Mouse (Mus musculus) lung, embryonic 14.5 days (tissue): ENCODE measurements around the gene Srsf10. TPM values are rescaled to one million over a fixed set of nuclear protein-coding genes. Genes with fewer than 3 reads are reported as not detected.

Experiments
- ATAC-seq: fragments of 200-750 bp; cut with Nextera tagmentation; 2 replicates; pipeline ENCODE4 v1.8.0; 2017; ENCODE audit warnings: mild to moderate bottlenecking, moderate TSS enrichment, moderate library complexity; ENCODE audit not compliant: insufficient read depth
- DNase-seq: peaks from one replicate; pipeline ENCODE4 v3.0.0-alpha.2; 2015
- H3K27ac ChIP-seq: fragments of 300-500 bp; sonication (generic); 2 replicates; pipeline ENCODE4 v1.5.1; 2014; ENCODE audit warnings: low read depth, mild to moderate bottlenecking, moderate library complexity
- H3K27me3 ChIP-seq: fragments of 300-500 bp; sonication (generic); 2 replicates; pipeline ENCODE4 v1.6.1; 2014; ENCODE audit warnings: low read length, control low read depth; ENCODE audit not compliant: insufficient read depth
- H3K36me3 ChIP-seq: fragments of 300-500 bp; sonication (generic); 2 replicates; pipeline ENCODE4 v1.6.1; 2014; ENCODE audit warnings: control low read depth; ENCODE audit not compliant: insufficient read depth
- H3K4me1 ChIP-seq: fragments of 300-500 bp; sonication (generic); 2 replicates; pipeline ENCODE4 v1.6.1; 2014; ENCODE audit warnings: antibody characterized with exemption, control low read depth; ENCODE audit not compliant: insufficient read depth
- H3K4me2 ChIP-seq: fragments of 300-500 bp; sonication (generic); 2 replicates; pipeline ENCODE4 v1.6.1; 2014; ENCODE audit warnings: mild to moderate bottlenecking
- H3K4me3 ChIP-seq: fragments of 300-500 bp; sonication (generic); 2 replicates; pipeline ENCODE4 v1.5.1; 2014; ENCODE audit warnings: low read depth, low read length
- H3K9ac ChIP-seq: fragments of 300-500 bp; sonication (generic); 2 replicates; pipeline ENCODE4 v1.6.1; 2014
- H3K9me3 ChIP-seq: fragments of 300-500 bp; sonication (generic); 2 replicates; pipeline ENCODE4 v1.6.1; 2016; ENCODE audit warnings: low read depth, low read length, control low read depth
- CTCF ChIP-seq: IDR thresholded peaks from 2 replicates; pipeline ENCODE4 v1.5.1; 2016; ENCODE audit warnings: antibody characterized with exemption, low read depth
- WGBS: fragments of 180-500 bp; shearing (Covaris S2); extraction: QIAGEN DNeasy Blood & Tissue Kit; methylation state at CpG from one replicate; pipeline ENCODE4 v1.1.7; 2014; 5-methylcytosine and 5-hydroxymethylcytosine counted together
- polyA plus RNA-seq: library from polyadenylated mRNA; unstranded; fragments of >200 nt; fragmentation: Nextera tagmentation; extraction: Ambion mirVana; gene quantifications from 2 replicates; pipeline ENCODE4 v1.2.1, GENCODE M21; 2014

Srsf10 gene
- polyA plus RNA-seq, 1 experiment from 2014 or later: 322 TPM

DNA sequence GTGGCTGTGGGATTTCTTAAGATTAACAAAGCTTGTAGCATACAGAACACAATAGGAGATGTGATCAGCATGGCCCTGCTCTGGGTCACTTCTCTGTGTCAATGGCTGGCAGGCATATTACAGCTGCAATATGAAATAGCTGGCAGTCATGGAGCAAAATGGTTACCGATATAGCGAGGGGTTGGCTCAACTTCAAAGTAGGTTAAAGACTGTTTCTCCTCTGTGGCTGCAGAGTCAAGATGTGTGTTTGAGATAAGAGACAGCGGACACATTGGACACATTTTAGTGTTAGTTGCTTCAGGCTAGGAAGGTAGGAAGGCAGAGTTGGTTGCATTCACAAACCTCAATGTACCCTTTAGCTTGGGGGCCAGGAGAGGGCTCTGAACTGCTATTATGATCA, 51.1 kb downstream of the Srsf10 start:
- no peaks in the 10 kb centered on the region for H3K36me3 ChIP-seq
- H3K4me1 ChIP-seq: no peaks in the 10 kb centered on the region; the same call in 1 of the 2 replicates
- H3K9ac ChIP-seq: no peak overlapping the region
- no peak overlapping the region for H3K27ac ChIP-seq
- H3K4me3 ChIP-seq: no peak overlapping the region
- no peaks in the 10 kb centered on the region for H3K27me3 ChIP-seq
- H3K4me2 ChIP-seq: no peak overlapping the region
- ATAC-seq (no peak), DNase-seq (no peak)
- TF ChIP-seq CTCF: no peak
- WGBS: 61% methylated on average over 3 of the region's 3 CpGs
- H3K9me3 ChIP-seq: no peaks in the 10 kb centered on the region

DNA sequence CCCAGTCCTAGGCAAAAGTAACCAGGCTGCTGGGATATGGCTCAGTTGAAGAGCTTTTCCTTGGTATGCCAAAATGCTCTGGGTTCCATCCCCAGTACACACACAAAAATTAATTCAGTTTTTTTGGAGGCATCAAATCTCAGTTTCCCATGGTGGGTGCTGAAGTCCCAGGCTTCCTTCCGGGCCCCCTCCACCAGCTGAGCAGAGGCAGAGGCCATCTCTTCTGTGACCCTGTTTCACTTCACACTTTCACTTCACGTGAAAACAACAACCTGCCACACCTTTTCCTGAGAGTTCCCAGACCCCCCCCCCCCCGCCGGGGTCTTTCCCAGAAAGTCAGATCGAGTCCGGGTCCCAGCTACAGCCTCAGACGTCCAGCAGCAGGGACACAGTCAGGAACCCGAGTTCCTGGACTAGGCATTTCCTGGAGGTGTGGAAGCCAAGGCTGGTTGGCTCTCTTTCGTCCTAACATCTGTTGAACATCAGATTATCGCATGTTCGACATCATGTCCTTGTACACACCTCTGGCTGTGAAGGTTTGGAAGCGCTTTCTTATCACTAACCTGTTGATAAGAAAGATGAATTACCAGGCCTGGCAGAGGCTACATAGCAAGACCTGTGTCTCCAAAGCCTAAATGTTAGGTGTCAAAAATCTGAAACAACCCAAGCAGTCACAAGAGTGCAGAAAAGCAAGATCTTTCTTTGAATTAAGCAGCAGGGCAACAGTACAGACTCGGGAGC, 53.9 kb downstream of the Srsf10 start:
- Histone ChIP-seq H3K9ac (no peak overlapping the region), H3K4me1 (no peaks in the 10 kb centered on the region; the same call in 1 of the 2 replicates), H3K36me3 (no peaks in the 10 kb centered on the region), H3K4me2 (no peak overlapping the region), H3K27ac (no peak overlapping the region), H3K27me3 (no peaks in the 10 kb centered on the region), H3K9me3 (no peaks in the 10 kb centered on the region), H3K4me3 (no peak overlapping the region)
- ATAC-seq (no peak), DNase-seq (no peak)
- 21% methylated on average over 13 of the region's 13 CpGs for WGBS
- no peak for TF ChIP-seq CTCF

DNA sequence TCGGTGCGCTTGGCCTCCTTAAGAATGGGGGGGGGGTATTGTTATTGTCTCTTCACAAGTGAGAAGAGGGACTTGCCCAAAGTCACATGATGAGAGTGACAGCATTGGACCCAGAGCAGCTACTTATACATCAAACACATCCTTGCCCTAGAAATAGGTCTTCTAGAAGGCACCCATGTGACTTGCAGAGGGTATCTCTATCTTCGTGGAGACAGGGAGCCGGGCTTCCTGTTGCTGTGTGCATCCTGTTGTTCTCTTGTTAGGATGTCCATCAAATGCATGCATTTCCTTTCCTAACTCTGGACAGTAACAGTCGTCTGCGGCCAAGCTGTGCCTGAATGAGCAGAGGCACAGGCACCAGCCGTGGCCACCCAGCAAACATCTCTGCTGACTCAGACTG, 56.0 kb downstream of the Srsf10 start:
- Histone ChIP-seq H3K4me3 (no peak overlapping the region), H3K27me3 (no peaks in the 10 kb centered on the region), H3K9me3 (no peaks in the 10 kb centered on the region), H3K36me3 (no peaks in the 10 kb centered on the region), H3K9ac (no peak overlapping the region), H3K4me1 (no peaks in the 10 kb centered on the region; the same call in 1 of the 2 replicates), H3K4me2 (no peak overlapping the region), H3K27ac (no peak overlapping the region; the same call in 1 of the 2 replicates)
- ATAC-seq: no peak
- DNase-seq: peak; percentile 31
- WGBS: 58% methylated on average over 7 of the region's 7 CpGs
- no peak for TF ChIP-seq CTCF

DNA sequence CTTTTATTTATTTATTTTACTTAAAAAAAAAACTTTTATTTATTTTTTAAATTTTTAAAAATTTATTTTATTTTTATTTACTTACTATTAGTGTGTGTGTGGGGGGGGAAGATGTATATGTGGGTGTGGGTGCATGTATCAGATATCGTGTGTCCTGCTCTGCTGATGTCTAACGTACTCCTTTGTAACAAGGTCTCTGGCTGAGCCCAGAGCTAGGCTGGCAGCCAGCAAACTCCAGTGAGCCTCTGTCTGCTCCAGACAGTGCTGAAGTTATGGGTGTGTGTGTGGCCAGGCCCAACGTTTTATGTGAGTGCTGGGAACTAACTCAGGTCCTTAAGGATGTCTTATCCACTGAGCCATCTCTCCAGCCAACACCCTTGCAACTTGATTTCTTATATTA, 56.6 kb downstream of the Srsf10 start:
- Histone ChIP-seq H3K27me3 (no peaks in the 10 kb centered on the region), H3K9ac (no peak overlapping the region), H3K4me1 (no peaks in the 10 kb centered on the region; the same call in 1 of the 2 replicates), H3K4me2 (no peak overlapping the region), H3K4me3 (no peak overlapping the region), H3K36me3 (no peaks in the 10 kb centered on the region), H3K27ac (no peak overlapping the region), H3K9me3 (no peaks in the 10 kb centered on the region)
- ATAC-seq (no peak), DNase-seq (no peak)
- TF ChIP-seq CTCF: no peak
- 48% methylated on average over 3 of the region's 3 CpGs for WGBS

DNA sequence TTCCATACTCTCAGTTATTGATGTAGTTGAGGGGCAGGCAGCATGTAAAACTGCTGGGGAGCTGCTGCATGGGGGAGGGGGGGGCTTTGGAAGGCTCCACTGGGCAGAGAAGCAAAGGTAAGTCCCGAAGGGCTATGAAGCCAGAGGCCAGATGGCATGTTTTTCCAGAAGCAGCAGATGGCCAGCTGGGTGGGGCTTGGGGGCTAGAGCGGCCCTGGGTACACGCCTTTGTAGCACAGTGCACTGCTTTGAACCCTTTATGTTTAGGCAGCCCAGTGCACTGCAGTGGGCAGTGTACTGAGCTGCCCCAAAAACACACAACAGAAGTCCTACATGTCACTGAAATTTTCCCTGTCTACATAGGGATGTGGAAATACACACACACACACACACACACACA, 57.3 kb downstream of the Srsf10 start:
- DNase-seq: no peak
- TF ChIP-seq CTCF: no peak
- Histone ChIP-seq H3K4me2 (no peak overlapping the region), H3K27me3 (no peaks in the 10 kb centered on the region), H3K4me3 (no peak overlapping the region), H3K4me1 (no peaks in the 10 kb centered on the region; the same call in 1 of the 2 replicates), H3K9ac (no peak overlapping the region), H3K27ac (no peak overlapping the region), H3K9me3 (no peaks in the 10 kb centered on the region), H3K36me3 (no peaks in the 10 kb centered on the region)
- ATAC-seq: no peak
- 32% methylated on average over 3 of the region's 3 CpGs for WGBS

DNA sequence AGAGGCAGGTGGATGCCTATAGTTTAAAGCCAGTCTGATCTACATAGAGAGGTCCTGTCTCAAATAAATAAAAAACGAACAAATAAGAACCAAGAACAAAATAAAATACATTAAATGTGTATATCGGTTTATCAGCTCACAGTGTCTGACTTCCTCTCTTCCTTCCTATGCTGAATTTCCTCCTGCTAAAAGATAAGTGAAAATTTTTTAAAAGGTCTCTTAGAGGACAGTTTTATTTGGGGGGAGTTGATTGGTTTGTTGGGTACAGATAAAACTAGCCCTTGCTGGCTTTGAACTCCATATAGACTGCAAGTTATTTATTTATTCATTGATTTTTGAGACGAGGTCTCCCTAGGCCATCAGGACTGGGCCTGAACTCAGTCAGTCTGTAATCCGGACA, 57.9 kb downstream of the Srsf10 start:
- no peak overlapping the region for H3K4me2 ChIP-seq
- no peaks in the 10 kb centered on the region for H3K27me3 ChIP-seq
- 57% methylated on average over 4 of the region's 4 CpGs for WGBS
- no peak for DNase-seq
- no peak for ATAC-seq
- no peak for TF ChIP-seq CTCF
- H3K4me1 ChIP-seq: no peaks in the 10 kb centered on the region; the same call in 1 of the 2 replicates
- no peaks in the 10 kb centered on the region for H3K9me3 ChIP-seq
- no peaks in the 10 kb centered on the region for H3K36me3 ChIP-seq
- no peak overlapping the region for H3K27ac ChIP-seq
- no peak overlapping the region for H3K9ac ChIP-seq
- H3K4me3 ChIP-seq: no peak overlapping the region

DNA sequence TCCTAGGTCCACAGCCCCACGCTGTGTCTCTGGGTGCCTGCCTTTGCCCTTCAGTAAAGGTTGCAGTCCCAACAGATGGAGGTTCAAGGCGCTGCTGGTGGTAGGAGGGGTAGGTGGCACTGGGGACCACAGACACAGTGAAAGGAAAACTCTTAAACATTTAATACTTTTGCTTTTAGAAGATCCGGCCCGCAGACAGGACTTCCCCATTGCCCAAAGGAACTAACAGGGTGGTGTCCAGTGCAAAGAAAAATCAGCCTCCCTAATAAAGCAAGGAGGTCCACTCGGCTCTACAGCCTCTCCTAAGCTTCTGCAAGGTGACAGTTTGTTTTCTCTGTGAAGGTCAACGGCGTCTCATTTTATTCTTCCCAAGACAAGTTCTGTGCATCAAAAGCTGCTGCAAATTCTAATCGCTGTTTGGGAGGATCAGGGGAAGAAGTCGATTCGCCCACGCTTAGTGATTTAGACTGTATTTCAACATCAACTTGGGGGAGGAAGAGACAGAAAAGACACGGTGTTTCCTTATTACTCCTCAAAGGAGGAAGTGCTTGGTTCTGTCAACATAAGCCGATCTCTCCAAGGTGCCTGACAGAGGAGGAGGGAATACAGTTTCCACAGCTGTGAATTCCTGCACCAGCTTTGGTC, 63.2 kb downstream of the Srsf10 start:
- H3K4me2 ChIP-seq: no peak overlapping the region
- DNase-seq (peak; percentile 9), ATAC-seq (no peak)
- H3K9ac ChIP-seq: no peak overlapping the region
- H3K27me3 ChIP-seq: no peaks in the 10 kb centered on the region
- no peak overlapping the region for H3K27ac ChIP-seq
- no peak overlapping the region for H3K4me3 ChIP-seq
- H3K4me1 ChIP-seq: no peaks in the 10 kb centered on the region
- TF ChIP-seq CTCF: no peak
- WGBS: 72% methylated on average over 13 of the region's 13 CpGs
- no peaks in the 10 kb centered on the region for H3K9me3 ChIP-seq
- no peaks in the 10 kb centered on the region for H3K36me3 ChIP-seq
